Mouse (Mus musculus) megakaryocyte progenitor cell, adult 5-6 weeks (primary cell): Measurements from ENCODE around the gene Khdc1b. TPM values are rescaled to one million over a fixed set of nuclear protein-coding genes. Genes with fewer than 3 reads are reported as not detected.
A peak's percentile ranks its signal among the peaks of the same experiment; 100 is the strongest.
"Not testable (repeated sequence)": the region's sequence is repeated elsewhere in the genome, so short reads cannot be mapped to it uniquely, and the experiment has no call there.

Source experiments
- ATAC-seq: replicated peaks from 2 replicates; pipeline ENCODE4 v1.8.0; 2016; ENCODE audit warnings: mild to moderate bottlenecking, moderate TSS enrichment, inconsistent platforms; ENCODE audit not compliant: poor library complexity
- total RNA-seq, 2 experiments: library from RNA; stranded (forward) in 1 of 2; stranded (reverse) in 1 of 2; fragments of 157-497, 149-512 nt in 1 of 2; fragments of 200-1000 nt in 1 of 2; gene quantifications; 2 replicates each; pipeline versions ENCODE4 v1.2.3 to v1.2.4; 2015 to 2017

The Khdc1b gene
- total RNA-seq (2015) (not detected in 2 replicates), total RNA-seq (2017) (not detected in 2 replicates)

DNA sequence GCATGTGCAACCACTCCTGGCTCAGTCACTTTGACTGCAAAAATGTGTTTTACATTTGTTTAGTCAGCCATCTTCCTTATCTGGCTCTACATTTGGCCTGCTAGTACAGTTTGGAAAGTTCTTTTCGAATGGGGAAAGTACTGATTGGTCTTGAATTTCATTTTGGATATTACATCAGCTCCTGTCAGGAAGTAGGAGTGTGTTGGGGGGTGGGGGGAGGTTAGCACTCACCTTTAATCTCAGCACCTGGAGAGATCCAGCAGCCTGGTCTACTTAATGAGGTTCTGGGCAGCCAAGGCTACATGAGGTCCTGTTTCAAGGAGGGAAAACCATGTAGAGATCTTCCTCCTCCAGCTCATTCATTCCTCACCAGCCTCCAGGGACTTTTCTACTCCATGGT lies at the start of gene Khdc1b:
Khdc1b (plus strand) TSS at position 301 of the 400 bp plus-strand sequence.
- no peak for ATAC-seq

DNA sequence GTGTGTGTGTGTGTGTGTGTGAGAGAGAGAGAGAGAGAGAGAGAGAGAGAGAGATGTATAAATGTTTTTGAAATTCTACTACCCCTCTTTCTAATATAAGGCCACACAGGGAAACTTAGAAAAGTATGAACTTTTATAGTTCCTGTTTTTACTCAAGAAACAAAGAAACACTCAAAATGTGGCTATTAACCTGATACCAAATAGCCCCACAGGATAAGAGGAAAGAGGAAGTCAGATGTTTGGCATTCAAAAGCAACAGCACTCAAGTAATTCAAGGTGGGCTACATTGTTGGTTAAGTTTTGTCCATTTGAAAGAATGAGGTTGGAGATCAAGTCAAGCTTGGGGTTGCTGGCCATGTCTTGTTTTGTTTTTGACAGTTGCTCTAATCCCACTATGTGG lies 47.5 kb upstream of the Khdc1b start:
- ATAC-seq, result peak; percentile 63

DNA sequence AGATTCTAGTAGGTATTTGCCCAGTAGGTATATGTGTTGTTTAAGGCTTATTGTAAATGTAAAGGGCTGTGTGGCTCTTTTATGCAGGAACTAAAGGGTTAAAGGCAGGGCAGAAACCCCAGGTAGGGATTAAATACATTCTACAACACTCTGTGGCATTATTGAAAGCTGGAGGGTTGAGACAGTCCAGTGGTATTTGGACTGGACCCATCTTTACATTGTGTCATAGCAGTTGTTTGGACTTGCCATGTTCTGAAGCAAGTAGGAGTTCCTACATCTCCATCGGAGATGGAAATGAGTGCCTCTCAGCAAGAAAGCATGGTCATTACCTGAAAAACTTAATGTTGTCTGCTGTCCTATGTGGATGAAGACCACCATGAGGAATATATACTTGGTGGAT lies 42.6 kb upstream of the Khdc1b start:
- ATAC-seq, result no peak

DNA sequence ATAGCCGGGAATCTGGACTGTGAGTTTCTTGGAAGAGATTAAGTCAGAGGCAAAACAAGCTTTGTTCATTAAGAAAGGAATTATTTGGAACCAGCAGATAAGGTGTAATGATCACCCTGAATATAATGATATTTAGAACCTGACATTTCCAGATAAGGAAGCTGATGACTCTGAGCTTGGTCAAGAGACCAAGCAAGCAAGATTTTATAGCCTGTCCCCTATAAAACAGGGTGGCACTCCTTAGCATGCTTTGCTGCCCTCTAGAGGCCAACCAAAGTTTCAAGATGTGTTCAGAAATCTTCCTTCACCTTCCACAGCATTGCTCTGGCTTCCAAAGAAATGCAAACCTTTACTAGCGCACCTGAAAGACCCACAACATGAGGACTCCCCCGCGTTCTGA lies 39.1 kb upstream of the Khdc1b start:
- ATAC-seq, result peak; percentile 98

GRCm38 (mm10) chr1:21344752-21345151 lies 38.6 kb upstream of the Khdc1b start:
- not testable (repeated sequence) for ATAC-seq

DNA sequence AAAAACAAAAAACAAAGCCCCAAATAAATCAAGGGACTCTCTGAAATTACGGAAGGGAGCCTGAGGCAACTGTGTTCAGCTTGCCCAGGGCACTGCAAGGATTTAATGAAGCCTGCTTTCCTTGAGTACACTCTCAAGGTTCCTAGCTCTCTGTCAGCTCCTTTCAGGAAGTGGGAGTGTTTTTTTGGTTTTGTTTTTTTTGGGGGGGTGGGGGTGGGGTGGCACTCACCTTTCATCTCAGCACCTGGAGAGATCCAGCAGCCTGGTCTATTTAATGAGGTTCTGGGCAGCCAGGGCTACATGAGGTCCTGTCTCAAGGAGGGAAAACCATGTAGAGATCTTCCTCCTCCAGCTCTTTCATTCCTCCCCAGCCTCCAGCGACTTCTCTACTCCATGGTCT lies 34.0 kb upstream of the Khdc1b start, which contains the start of gene Khdc1a:
Khdc1a (plus strand) TSS at position 301 of the 400 bp plus-strand sequence.
- ATAC-seq, result no peak

GRCm38 (mm10) chr1:21368031-21368430 lies 15.3 kb upstream of the Khdc1b start, which contains the start of gene Khdc1c:
Gene Khdc1c (plus strand): TSS chr1:21368331.
- ATAC-seq, result not testable (repeated sequence)

GRCm38 (mm10) chr1:21391138-21391671 lies 7.8 kb downstream of the Khdc1b start:
- no peak for ATAC-seq

GRCm38 (mm10) chr1:21402804-21403203 lies 19.4 kb downstream of the Khdc1b start:
- no peak for ATAC-seq

GRCm38 (mm10) chr1:21407266-21407665 lies 23.9 kb downstream of the Khdc1b start:
- ATAC-seq, result no peak

- ATAC-seq, result peak; percentile 96
These were observed 28.2 kb downstream of the Khdc1b start for GRCm38 (mm10) chr1:21411331-21412196.

DNA sequence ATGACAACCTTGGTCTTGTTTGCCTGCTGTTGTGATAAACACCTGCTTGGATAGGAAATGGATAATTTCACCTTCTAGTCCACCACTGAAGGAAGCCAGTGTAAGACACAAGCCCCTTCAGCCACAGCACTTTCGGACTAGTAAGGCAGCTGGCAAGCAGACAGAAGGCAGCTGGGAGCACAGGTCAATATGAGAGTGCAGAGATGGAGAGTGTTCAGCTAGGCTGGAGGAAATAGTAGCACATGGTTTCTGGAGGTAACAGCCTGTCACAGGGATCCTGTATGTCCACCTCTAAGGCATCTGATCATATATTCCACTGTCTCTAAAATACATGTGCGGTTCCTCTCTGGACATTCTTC lies 28.8 kb downstream of the Khdc1b start:
- no peak for ATAC-seq

DNA sequence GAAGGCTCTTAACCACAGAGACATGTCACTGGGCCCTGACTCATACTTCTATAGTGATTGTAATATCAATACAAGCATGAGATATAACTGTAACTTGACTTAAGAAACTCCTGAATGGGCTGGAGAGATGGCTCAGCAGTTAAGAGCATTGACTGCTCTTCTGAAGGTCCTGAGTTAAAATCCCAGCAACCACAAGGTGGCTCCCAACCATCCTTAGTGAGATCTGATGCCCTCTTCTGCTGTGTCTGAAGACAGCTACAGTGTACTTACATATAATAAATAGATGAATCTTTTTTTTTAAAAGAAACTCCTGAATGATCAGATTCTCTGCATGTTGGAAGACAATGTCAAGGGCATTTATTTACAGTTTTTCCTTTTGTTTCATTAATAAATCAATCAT lies 36.0 kb downstream of the Khdc1b start:
- ATAC-seq, result no peak

DNA sequence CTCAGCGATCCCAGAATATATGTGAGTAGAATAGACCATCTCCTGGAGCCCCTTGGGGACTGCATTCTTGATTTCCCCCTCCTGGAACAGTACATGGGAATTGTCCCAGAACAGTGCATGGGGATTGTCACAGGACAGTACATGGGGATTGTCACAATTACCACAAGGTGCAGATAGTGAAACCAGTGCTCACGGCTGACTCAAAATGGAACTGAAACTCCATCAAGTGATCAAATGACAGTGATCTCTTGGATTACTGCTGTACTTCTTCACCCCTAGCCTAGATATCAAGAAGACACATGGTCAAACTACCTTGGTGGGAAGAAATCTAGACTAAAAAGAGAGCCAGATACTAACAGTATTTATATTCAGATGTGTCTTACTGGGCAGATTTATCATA lies 42.3 kb downstream of the Khdc1b start:
- ATAC-seq, result no peak

GRCm38 (mm10) chr1:21428079-21428478 lies 44.7 kb downstream of the Khdc1b start:
- no peak for ATAC-seq

GRCm38 (mm10) chr1:21431666-21432065 lies 48.3 kb downstream of the Khdc1b start:
- ATAC-seq, result no peak

DNA sequence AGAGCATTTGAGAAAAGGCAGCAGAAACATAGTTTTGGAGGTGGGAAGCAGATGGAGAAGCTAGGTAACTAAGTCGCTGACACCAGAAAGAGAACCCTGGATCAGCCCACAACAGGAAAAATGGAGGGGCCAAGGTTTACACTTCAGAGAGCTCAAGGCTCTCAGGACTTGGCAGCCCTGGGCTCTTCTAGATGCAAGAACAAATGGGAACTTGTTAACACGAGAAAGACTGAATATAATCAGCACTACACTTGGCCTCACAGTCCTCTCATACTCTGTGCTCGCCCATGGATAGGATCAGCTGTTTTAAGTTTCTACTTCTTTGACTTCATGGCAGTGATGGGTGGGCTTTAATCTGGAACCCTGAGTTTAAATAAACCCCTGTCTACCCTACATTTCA lies 51.5 kb downstream of the Khdc1b start:
- ATAC-seq, result no peak

Other genes with a start within 250 kb of the Khdc1b start
- 1.3 and 3.3 TPM in 2 replicates for gene Tmem14a, start 165.0 kb upstream of the Khdc1b start, total RNA-seq (2015)
- 1.3 and 2.5 TPM in 2 replicates for gene Tmem14a, start 165.0 kb upstream of the Khdc1b start, total RNA-seq (2017)
- gene Gsta3, start 143.0 kb upstream of the Khdc1b start, total RNA-seq (2015), result 0.10 TPM in 1 of 2 replicates, not detected in the other
- not detected in 2 replicates for gene Gsta3, start 143.0 kb upstream of the Khdc1b start, total RNA-seq (2017)
- not detected in 2 replicates for gene Khdc1a, start 33.9 kb upstream of the Khdc1b start, total RNA-seq (2015)
- gene Khdc1a, start 33.9 kb upstream of the Khdc1b start, total RNA-seq (2017), result not detected in 2 replicates
- not detected in 2 replicates for gene Khdc1c, start 15.2 kb upstream of the Khdc1b start, total RNA-seq (2015)
- not detected in 2 replicates for gene Khdc1c, start 15.2 kb upstream of the Khdc1b start, total RNA-seq (2017)